Mouse (Mus musculus): ENCODE results near the gene Atxn1. TPM values are rescaled to one million over a fixed set of nuclear protein-coding genes. Genes with fewer than 3 reads are reported as not detected.

The Atxn1 gene
- polyA plus RNA-seq, 1 experiment from 2014 or later = 2.3 TPM

GRCm38 (mm10) chr13:45658343-45658742 lies 306.5 kb downstream of the Atxn1 start:
- no peaks in the 10 kb centered on the region for H3K9me3 ChIP-seq (ENCODE audit: control insufficient read depth, low read length)
- H3K9ac ChIP-seq (ENCODE audit: low read depth, low read length) = no peak overlapping the region
- no peak overlapping the region for H3K4me3 ChIP-seq (ENCODE audit: low read depth, low read length)
- no peak overlapping the region for H3K27ac ChIP-seq (ENCODE audit: low read depth, low read length)
- no peak for ATAC-seq (replicated peaks; ENCODE audit: low FRiP score)
- no peak for DNase-seq (ENCODE audit: low spot score)
- WGBS = 89% methylated on average over 5 of the region's 5 CpGs
- H3K36me3 ChIP-seq (ENCODE audit: control insufficient read depth, insufficient read depth, low read length) = no peaks in the 10 kb centered on the region
- no peaks in the 10 kb centered on the region for H3K4me1 ChIP-seq (replicated peaks; ENCODE audit: control insufficient read depth, insufficient read depth, low read length)
- H3K27me3 ChIP-seq (replicated peaks; ENCODE audit: control insufficient read depth, insufficient read depth, low read length) = no peaks in the 10 kb centered on the region
- no peak overlapping the region for H3K4me2 ChIP-seq

GRCm38 (mm10) chr13:45657176-45657575 lies 307.6 kb downstream of the Atxn1 start:
- ATAC-seq (replicated peaks; ENCODE audit: low FRiP score) (no peak), DNase-seq (ENCODE audit: low spot score) (no peak)
- H3K36me3 ChIP-seq (ENCODE audit: control insufficient read depth, insufficient read depth, low read length) = no peaks in the 10 kb centered on the region
- no peak overlapping the region for H3K4me3 ChIP-seq (ENCODE audit: low read depth, low read length)
- 100% methylated on average over 1 of the region's 1 CpGs for WGBS
- no peak overlapping the region for H3K9ac ChIP-seq (ENCODE audit: low read depth, low read length)
- H3K4me2 ChIP-seq = no peak overlapping the region
- no peaks in the 10 kb centered on the region for H3K9me3 ChIP-seq (ENCODE audit: control insufficient read depth, low read length)
- no peak overlapping the region for H3K27ac ChIP-seq (ENCODE audit: low read depth, low read length)
- H3K27me3 ChIP-seq (replicated peaks; ENCODE audit: control insufficient read depth, insufficient read depth, low read length) = no peaks in the 10 kb centered on the region
- no peaks in the 10 kb centered on the region for H3K4me1 ChIP-seq (replicated peaks; ENCODE audit: control insufficient read depth, insufficient read depth, low read length)

- ATAC-seq (replicated peaks; ENCODE audit: low FRiP score) = no peak
- no peak overlapping the region for H3K9ac ChIP-seq (ENCODE audit: low read depth, low read length)
- no peak for DNase-seq (ENCODE audit: low spot score)
- H3K4me1 ChIP-seq (replicated peaks; ENCODE audit: control insufficient read depth, insufficient read depth, low read length) = no peaks in the 10 kb centered on the region
- no peaks in the 10 kb centered on the region for H3K9me3 ChIP-seq (ENCODE audit: control insufficient read depth, low read length)
- no peak overlapping the region for H3K4me3 ChIP-seq (ENCODE audit: low read depth, low read length)
- 85% methylated on average over 10 of the region's 10 CpGs for WGBS
- H3K27me3 ChIP-seq (replicated peaks; ENCODE audit: control insufficient read depth, insufficient read depth, low read length) = no peaks in the 10 kb centered on the region
- H3K36me3 ChIP-seq (ENCODE audit: control insufficient read depth, insufficient read depth, low read length) = no peaks in the 10 kb centered on the region
- H3K27ac ChIP-seq (ENCODE audit: low read depth, low read length) = no peak overlapping the region
- H3K4me2 ChIP-seq = no peak overlapping the region
Measured at GRCm38 (mm10) chr13:45651652-45652241, 313.1 kb downstream of the Atxn1 start.

- 51% methylated on average over 4 of the region's 4 CpGs for WGBS
- no peak overlapping the region for H3K4me2 ChIP-seq
- H3K27me3 ChIP-seq (replicated peaks; ENCODE audit: control insufficient read depth, insufficient read depth, low read length) = no peaks in the 10 kb centered on the region
- H3K4me1 ChIP-seq (replicated peaks; ENCODE audit: control insufficient read depth, insufficient read depth, low read length) = no peaks in the 10 kb centered on the region
- no peak overlapping the region for H3K9ac ChIP-seq (ENCODE audit: low read depth, low read length)
- no peaks in the 10 kb centered on the region for H3K36me3 ChIP-seq (ENCODE audit: control insufficient read depth, insufficient read depth, low read length)
- no peaks in the 10 kb centered on the region for H3K9me3 ChIP-seq (ENCODE audit: control insufficient read depth, low read length)
- no peak overlapping the region for H3K27ac ChIP-seq (ENCODE audit: low read depth, low read length)
- no peak overlapping the region for H3K4me3 ChIP-seq (ENCODE audit: low read depth, low read length)
- ATAC-seq (replicated peaks; ENCODE audit: low FRiP score) (no peak), DNase-seq (ENCODE audit: low spot score) (no peak)
Measured at GRCm38 (mm10) chr13:45649197-45649812, 315.5 kb downstream of the Atxn1 start.

- no peak for DNase-seq (ENCODE audit: low spot score)
- Histone ChIP-seq H3K9ac (ENCODE audit: low read depth, low read length) (no peak overlapping the region), H3K4me3 (ENCODE audit: low read depth, low read length) (no peak overlapping the region), H3K36me3 (ENCODE audit: control insufficient read depth, insufficient read depth, low read length) (no peaks in the 10 kb centered on the region), H3K4me1 (replicated peaks; ENCODE audit: control insufficient read depth, insufficient read depth, low read length) (0 out of 2 replicates have a peak, but pooled peaks cover 2% of the 10 kb centered on the region), H3K27ac (ENCODE audit: low read depth, low read length) (no peak overlapping the region), H3K9me3 (ENCODE audit: control insufficient read depth, low read length) (no peaks in the 10 kb centered on the region), H3K4me2 (no peak overlapping the region), H3K27me3 (replicated peaks; ENCODE audit: control insufficient read depth, insufficient read depth, low read length) (no peaks in the 10 kb centered on the region)
- WGBS = 78% methylated on average over 6 of the region's 6 CpGs
- ATAC-seq (replicated peaks; ENCODE audit: low FRiP score) = no peak
Measured at GRCm38 (mm10) chr13:45643780-45644395, 320.9 kb downstream of the Atxn1 start.

- Histone ChIP-seq H3K4me3 (ENCODE audit: low read depth, low read length) (no peak overlapping the region), H3K27ac (ENCODE audit: low read depth, low read length) (no peak overlapping the region), H3K9me3 (ENCODE audit: control insufficient read depth, low read length) (no peaks in the 10 kb centered on the region), H3K36me3 (ENCODE audit: control insufficient read depth, insufficient read depth, low read length) (no peaks in the 10 kb centered on the region), H3K27me3 (replicated peaks; ENCODE audit: control insufficient read depth, insufficient read depth, low read length) (no peaks in the 10 kb centered on the region), H3K4me1 (replicated peaks; ENCODE audit: control insufficient read depth, insufficient read depth, low read length) (0 out of 2 replicates have a peak, but pooled peaks cover 2% of the 10 kb centered on the region), H3K4me2 (no peak overlapping the region), H3K9ac (ENCODE audit: low read depth, low read length) (no peak overlapping the region)
- ATAC-seq (replicated peaks; ENCODE audit: low FRiP score) (no peak), DNase-seq (ENCODE audit: low spot score) (no peak)
- WGBS = 77% methylated on average over 7 of the region's 7 CpGs
Measured at GRCm38 (mm10) chr13:45642913-45643312, 321.9 kb downstream of the Atxn1 start.

GRCm38 (mm10) chr13:45640431-45640830 lies 324.4 kb downstream of the Atxn1 start:
- DNase-seq (ENCODE audit: low spot score) (no peak), ATAC-seq (replicated peaks; ENCODE audit: low FRiP score) (no peak)
- H3K9me3 ChIP-seq (ENCODE audit: control insufficient read depth, low read length) = no peaks in the 10 kb centered on the region
- no peak overlapping the region for H3K4me3 ChIP-seq (ENCODE audit: low read depth, low read length)
- peaks cover 2% of the 10 kb centered on the region; the same call in 1 of the 2 replicates for H3K4me1 ChIP-seq (replicated peaks; ENCODE audit: control insufficient read depth, insufficient read depth, low read length)
- no peak overlapping the region for H3K27ac ChIP-seq (ENCODE audit: low read depth, low read length)
- no peaks in the 10 kb centered on the region for H3K27me3 ChIP-seq (replicated peaks; ENCODE audit: control insufficient read depth, insufficient read depth, low read length)
- no peaks in the 10 kb centered on the region for H3K36me3 ChIP-seq (ENCODE audit: control insufficient read depth, insufficient read depth, low read length)
- WGBS = 70% methylated on average over 5 of the region's 5 CpGs
- H3K9ac ChIP-seq (ENCODE audit: low read depth, low read length) = no peak overlapping the region
- H3K4me2 ChIP-seq = no peak overlapping the region

- no peak overlapping the region for H3K27ac ChIP-seq (ENCODE audit: low read depth, low read length)
- no peak overlapping the region for H3K4me3 ChIP-seq (ENCODE audit: low read depth, low read length)
- 60% methylated on average over 1 of the region's 1 CpGs for WGBS
- no peak overlapping the region for H3K9ac ChIP-seq (ENCODE audit: low read depth, low read length)
- H3K27me3 ChIP-seq (replicated peaks; ENCODE audit: control insufficient read depth, insufficient read depth, low read length) = no peaks in the 10 kb centered on the region
- DNase-seq (ENCODE audit: low spot score) = no peak
- ATAC-seq (replicated peaks; ENCODE audit: low FRiP score) = no peak
- no peaks in the 10 kb centered on the region for H3K9me3 ChIP-seq (ENCODE audit: control insufficient read depth, low read length)
- peaks cover 2% of the 10 kb centered on the region; the same call in 1 of the 2 replicates for H3K4me1 ChIP-seq (replicated peaks; ENCODE audit: control insufficient read depth, insufficient read depth, low read length)
- H3K36me3 ChIP-seq (ENCODE audit: control insufficient read depth, insufficient read depth, low read length) = no peaks in the 10 kb centered on the region
- no peak overlapping the region for H3K4me2 ChIP-seq
Measured at GRCm38 (mm10) chr13:45638281-45638680, 326.5 kb downstream of the Atxn1 start.

GRCm38 (mm10) chr13:45637324-45637723 lies 327.5 kb downstream of the Atxn1 start:
- DNase-seq (ENCODE audit: low spot score) (no peak), ATAC-seq (replicated peaks; ENCODE audit: low FRiP score) (no peak)
- Histone ChIP-seq H3K27me3 (replicated peaks; ENCODE audit: control insufficient read depth, insufficient read depth, low read length) (no peaks in the 10 kb centered on the region), H3K4me3 (ENCODE audit: low read depth, low read length) (no peak overlapping the region), H3K9ac (ENCODE audit: low read depth, low read length) (no peak overlapping the region), H3K9me3 (ENCODE audit: control insufficient read depth, low read length) (no peaks in the 10 kb centered on the region), H3K27ac (ENCODE audit: low read depth, low read length) (no peak overlapping the region), H3K4me1 (replicated peaks; ENCODE audit: control insufficient read depth, insufficient read depth, low read length) (no peaks in the 10 kb centered on the region; the same call in 1 of the 2 replicates), H3K4me2 (no peak overlapping the region), H3K36me3 (ENCODE audit: control insufficient read depth, insufficient read depth, low read length) (no peaks in the 10 kb centered on the region)
- 51% methylated on average over 8 of the region's 8 CpGs for WGBS
